Mouse (Mus musculus): ENCODE data around the gene Top3a. TPM values are rescaled to one million over a fixed set of nuclear protein-coding genes. Genes with fewer than 3 reads are reported as not detected.

Gene Top3a
- total RNA-seq, 2 experiments from 2014 or later, result 4.2 to 5.8 TPM

Small RNA genes within 50 kb of the gene (microRNA-seq; reads per million reads assigned to microRNA genes)
- 1.1 to 4.2 reads per million in 2 experiments for gene Mir5100

Other genes with a start within 250 kb of the Top3a start
- 10 to 100 TPM; 44.7 to 46.2 TPM for gene Alkbh5, start 241.0 kb downstream of the Top3a start, total RNA-seq (2021)
- 10 to 100 TPM; 51.1 to 57.0 TPM for gene Llgl1, start 77.6 kb downstream of the Top3a start, total RNA-seq (2021)
- gene Flii, start 50.1 kb downstream of the Top3a start, total RNA-seq (2021), result 10 to 100 TPM; 47.7 to 60.5 TPM
- gene Mief2, start 49.0 kb downstream of the Top3a start, total RNA-seq (2021), result 10 to 100 TPM; 23.7 to 23.8 TPM
- 10 to 100 TPM; 25.0 to 26.6 TPM for gene Smcr8, start 159 bp upstream of the Top3a start, total RNA-seq (2021)
- gene Shmt1, start 34.4 kb upstream of the Top3a start, total RNA-seq (2021), result 1 to 10 TPM; 4.9 to 6.8 TPM
- 10 to 100 TPM; 27.3 to 31.4 TPM for gene Dhrs7b, start 53.3 kb upstream of the Top3a start, total RNA-seq (2021)
- gene Tmem11, start 101.9 kb upstream of the Top3a start, total RNA-seq (2021), result 10 to 100 TPM; 24.7 to 25.7 TPM
- gene Natd1, start 137.4 kb upstream of the Top3a start, total RNA-seq (2021), result 10 to 100 TPM; 12.6 to 13.0 TPM
- gene Map2k3, start 154.7 kb upstream of the Top3a start, total RNA-seq (2021), result 10 to 100 TPM; 12.8 to 17.0 TPM
- 1 to 10 TPM; 7.1 to 8.0 TPM for gene Kcnj12, start 245.2 kb upstream of the Top3a start, total RNA-seq (2021)